Mouse (Mus musculus): ENCODE data around the gene Nt5c2. TPM values are rescaled to one million over a fixed set of nuclear protein-coding genes. Genes with fewer than 3 reads are reported as not detected.
A peak's percentile ranks its signal among the peaks of the same experiment; 100 is the strongest.

Gene Nt5c2
- 67.1 and 78.5 TPM in 2 replicates for polyA plus RNA-seq (2016; fragmentation: Nextera tagmentation; extraction: Ambion mirVana)

- WGBS (ENCODE audit: insufficient replicate concordance): 2% methylated on average over 123 of the region's 124 CpGs
- peaks cover 94% of the 10 kb centered on the region for H3K27me3 ChIP-seq (replicated peaks)
- ATAC-seq: peak; percentile 32; the same call in 1 of the 2 replicates
- H3K9ac ChIP-seq: no peak within 1 kb of the TSS
- H3K9me3 ChIP-seq (replicated peaks): no peaks in the 10 kb centered on the region
- H3K27ac ChIP-seq: no peak within 1 kb of the TSS
- no peaks in the 10 kb centered on the region for H3K36me3 ChIP-seq
- H3K4me2 ChIP-seq: peak within 1 kb of the TSS; percentile 58
- H3K4me3 ChIP-seq: peak within 1 kb of the TSS; percentile 34
- H3K4me1 ChIP-seq: peaks cover 18% of the 10 kb centered on the region
Measured at GRCm38 (mm10) chr19:47014447-47015381, at the start of gene Nt5c2, which contains the start of gene Ina. Gene Nt5c2 (minus strand): TSS chr19:47015153. Gene Ina (plus strand): TSS chr19:47014698.

- no peak overlapping the region for H3K9ac ChIP-seq
- H3K4me3 ChIP-seq: no peak overlapping the region
- no peak overlapping the region for H3K27ac ChIP-seq
- 33% methylated on average over 1 of the region's 1 CpGs for WGBS (ENCODE audit: insufficient replicate concordance)
- H3K4me2 ChIP-seq: no peak overlapping the region
- no peaks in the 10 kb centered on the region for H3K9me3 ChIP-seq (replicated peaks)
- no peak for ATAC-seq
- no peaks in the 10 kb centered on the region for H3K36me3 ChIP-seq
- 0 out of 2 replicates have a peak, but pooled peaks cover 2% of the 10 kb centered on the region for H3K4me1 ChIP-seq
- no peaks in the 10 kb centered on the region; the same call in 1 of the 2 replicates for H3K27me3 ChIP-seq (replicated peaks)
Measured at GRCm38 (mm10) chr19:47057684-47058083, 42.7 kb upstream of the Nt5c2 start.

GRCm38 (mm10) chr19:47053471-47053870 is 38.5 kb upstream of the Nt5c2 start:
- H3K9ac ChIP-seq: no peak overlapping the region
- WGBS (ENCODE audit: insufficient replicate concordance): 69% methylated on average over 4 of the region's 4 CpGs
- no peaks in the 10 kb centered on the region for H3K9me3 ChIP-seq (replicated peaks)
- no peaks in the 10 kb centered on the region for H3K36me3 ChIP-seq
- H3K4me3 ChIP-seq: no peak overlapping the region
- H3K4me2 ChIP-seq: no peak overlapping the region
- H3K4me1 ChIP-seq: peaks cover 24% of the 10 kb centered on the region
- H3K27ac ChIP-seq: no peak overlapping the region
- no peaks in the 10 kb centered on the region; the same call in 1 of the 2 replicates for H3K27me3 ChIP-seq (replicated peaks)
- ATAC-seq: no peak

GRCm38 (mm10) chr19:47052927-47053326 is 38.0 kb upstream of the Nt5c2 start:
- H3K27me3 ChIP-seq (replicated peaks): no peaks in the 10 kb centered on the region; the same call in 1 of the 2 replicates
- H3K4me1 ChIP-seq: peaks cover 24% of the 10 kb centered on the region
- H3K4me3 ChIP-seq: no peak overlapping the region
- WGBS (ENCODE audit: insufficient replicate concordance): 61% methylated on average over 4 of the region's 4 CpGs
- no peak overlapping the region for H3K4me2 ChIP-seq
- H3K27ac ChIP-seq: no peak overlapping the region
- no peak for ATAC-seq
- H3K36me3 ChIP-seq: peaks cover 4% of the 10 kb centered on the region; the same call in 1 of the 2 replicates
- no peak overlapping the region for H3K9ac ChIP-seq
- no peaks in the 10 kb centered on the region for H3K9me3 ChIP-seq (replicated peaks)

GRCm38 (mm10) chr19:47050271-47051032 is 35.5 kb upstream of the Nt5c2 start, which contains the start of gene Pcgf6:
Gene Pcgf6 (minus strand): TSS chr19:47050906.
- peak within 1 kb of the TSS; percentile 90 for H3K4me3 ChIP-seq
- H3K4me2 ChIP-seq: peak within 1 kb of the TSS; percentile 98
- no peaks in the 10 kb centered on the region for H3K9me3 ChIP-seq (replicated peaks)
- WGBS (ENCODE audit: insufficient replicate concordance): under 1% methylated on average over 75 of the region's 75 CpGs
- peak within 1 kb of the TSS; percentile 89 for H3K9ac ChIP-seq
- peak within 1 kb of the TSS; percentile 90 for H3K27ac ChIP-seq
- peak; percentile 81 for ATAC-seq
- no peaks in the 10 kb centered on the region for H3K27me3 ChIP-seq (replicated peaks)
- H3K36me3 ChIP-seq: peaks cover 28% of the 10 kb centered on the region
- peaks cover 24% of the 10 kb centered on the region for H3K4me1 ChIP-seq

- 4% methylated on average over 7 of the region's 7 CpGs for WGBS (ENCODE audit: insufficient replicate concordance)
- peaks cover 32% of the 10 kb centered on the region for H3K36me3 ChIP-seq
- peaks cover 24% of the 10 kb centered on the region for H3K4me1 ChIP-seq
- H3K27me3 ChIP-seq (replicated peaks): no peaks in the 10 kb centered on the region
- no peaks in the 10 kb centered on the region for H3K9me3 ChIP-seq (replicated peaks)
- peak overlapping the region; percentile 98 for H3K4me2 ChIP-seq
- peak overlapping the region; percentile 90 for H3K27ac ChIP-seq
- H3K9ac ChIP-seq: peak overlapping the region; percentile 89
- no peak for ATAC-seq
- H3K4me3 ChIP-seq: peak overlapping the region; percentile 90
Measured at GRCm38 (mm10) chr19:47049840-47050239, 34.9 kb upstream of the Nt5c2 start.

GRCm38 (mm10) chr19:47049061-47049460 is 34.1 kb upstream of the Nt5c2 start:
- H3K36me3 ChIP-seq: peaks cover 36% of the 10 kb centered on the region
- H3K4me3 ChIP-seq: peak overlapping the region; percentile 90; the same call in 1 of the 2 replicates
- no peak for ATAC-seq
- peaks cover 24% of the 10 kb centered on the region for H3K4me1 ChIP-seq
- H3K27me3 ChIP-seq (replicated peaks): no peaks in the 10 kb centered on the region
- H3K27ac ChIP-seq: no peak overlapping the region
- no peaks in the 10 kb centered on the region for H3K9me3 ChIP-seq (replicated peaks)
- H3K9ac ChIP-seq: peak overlapping the region; percentile 89; the same call in 1 of the 2 replicates
- peak overlapping the region; percentile 98 for H3K4me2 ChIP-seq
- WGBS (ENCODE audit: insufficient replicate concordance): 61% methylated on average over 4 of the region's 4 CpGs

- Histone ChIP-seq H3K4me2 (no peak overlapping the region), H3K27me3 (replicated peaks) (no peaks in the 10 kb centered on the region), H3K4me1 (peaks cover 20% of the 10 kb centered on the region), H3K36me3 (peaks cover 43% of the 10 kb centered on the region), H3K9ac (no peak overlapping the region), H3K4me3 (no peak overlapping the region), H3K9me3 (replicated peaks) (no peaks in the 10 kb centered on the region), H3K27ac (no peak overlapping the region)
- 78% methylated on average over 13 of the region's 13 CpGs for WGBS (ENCODE audit: insufficient replicate concordance)
- ATAC-seq: no peak
Measured at GRCm38 (mm10) chr19:47047236-47047833, 32.4 kb upstream of the Nt5c2 start.

GRCm38 (mm10) chr19:47046343-47046742 is 31.4 kb upstream of the Nt5c2 start:
- Histone ChIP-seq H3K4me1 (peaks cover 20% of the 10 kb centered on the region), H3K27me3 (replicated peaks) (no peaks in the 10 kb centered on the region), H3K9ac (no peak overlapping the region), H3K4me3 (no peak overlapping the region), H3K27ac (no peak overlapping the region), H3K9me3 (replicated peaks) (no peaks in the 10 kb centered on the region), H3K36me3 (peaks cover 50% of the 10 kb centered on the region), H3K4me2 (no peak overlapping the region)
- ATAC-seq: no peak
- WGBS (ENCODE audit: insufficient replicate concordance): 77% methylated on average over 1 of the region's 1 CpGs

GRCm38 (mm10) chr19:47043608-47044007 is 28.7 kb upstream of the Nt5c2 start:
- Histone ChIP-seq H3K4me1 (no peaks in the 10 kb centered on the region), H3K4me2 (no peak overlapping the region), H3K9me3 (replicated peaks) (no peaks in the 10 kb centered on the region), H3K27ac (no peak overlapping the region), H3K9ac (no peak overlapping the region), H3K4me3 (no peak overlapping the region), H3K36me3 (peaks cover 75% of the 10 kb centered on the region), H3K27me3 (replicated peaks) (no peaks in the 10 kb centered on the region)
- 67% methylated on average over 3 of the region's 3 CpGs for WGBS (ENCODE audit: insufficient replicate concordance)
- no peak for ATAC-seq

- Histone ChIP-seq H3K4me3 (no peak overlapping the region), H3K9ac (no peak overlapping the region), H3K36me3 (peaks cover 75% of the 10 kb centered on the region), H3K27me3 (replicated peaks) (no peaks in the 10 kb centered on the region), H3K4me1 (no peaks in the 10 kb centered on the region), H3K9me3 (replicated peaks) (no peaks in the 10 kb centered on the region), H3K4me2 (no peak overlapping the region), H3K27ac (no peak overlapping the region)
- ATAC-seq: no peak
- 82% methylated on average over 3 of the region's 3 CpGs for WGBS (ENCODE audit: insufficient replicate concordance)
Measured at GRCm38 (mm10) chr19:47040720-47041473, 25.9 kb upstream of the Nt5c2 start.

All from liver, embryonic 12.5 days (tissue).